Mouse (Mus musculus) heart, postnatal 0 days (tissue): ENCODE results near the gene Hjurp. TPM values are rescaled to one million over a fixed set of nuclear protein-coding genes. Genes with fewer than 3 reads are reported as not detected.

Source experiments
- ATAC-seq: fragments of 200-750 bp; cut with Nextera tagmentation; 2 replicates; pipeline ENCODE4 v1.8.0; 2017; ENCODE audit warnings: low read depth, moderate number of reproducible peaks, moderate library complexity; ENCODE audit not compliant: insufficient read depth
- DNase-seq: peaks from one replicate; pipeline ENCODE4 v3.0.0-alpha.2; 2016; ENCODE audit warnings: low spot score
- H3K27ac ChIP-seq: fragments of 300-500 bp; sonication (generic); 2 replicates; pipeline ENCODE4 v1.5.1; 2014; ENCODE audit warnings: low read depth, mild to moderate bottlenecking
- H3K27me3 ChIP-seq: fragments of 300-500 bp; sonication (generic); 2 replicates; pipeline ENCODE4 v1.6.1; 2014; ENCODE audit warnings: low read length, mixed read lengths; ENCODE audit not compliant: control insufficient read depth, insufficient read depth
- H3K36me3 ChIP-seq: fragments of 300-500 bp; sonication (generic); replicated peaks from 2 replicates; pipeline ENCODE4 v1.6.1; 2014; ENCODE audit warnings: low read length, mixed read lengths; ENCODE audit not compliant: control insufficient read depth, insufficient read depth
- H3K4me1 ChIP-seq: fragments of 300-500 bp; sonication (generic); 2 replicates; pipeline ENCODE4 v1.6.1; 2014; ENCODE audit warnings: antibody characterized with exemption; ENCODE audit not compliant: control insufficient read depth, insufficient read depth
- H3K4me2 ChIP-seq: fragments of 300-500 bp; sonication (generic); 2 replicates; pipeline ENCODE4 v1.6.1; 2014; ENCODE audit warnings: low read depth, mild to moderate bottlenecking, low read length, moderate library complexity
- H3K4me3 ChIP-seq: fragments of 300-500 bp; sonication (generic); 2 replicates; pipeline ENCODE4 v1.5.1; 2014; ENCODE audit warnings: low read depth, low read length
- H3K9ac ChIP-seq: fragments of 300-500 bp; sonication (generic); replicated peaks from 2 replicates; pipeline ENCODE4 v1.6.1; 2014; ENCODE audit warnings: low read depth, low read length, mixed read lengths
- H3K9me3 ChIP-seq: fragments of 300-500 bp; sonication (generic); replicated peaks from 2 replicates; pipeline ENCODE4 v1.6.1; 2016; ENCODE audit warnings: low read length; ENCODE audit not compliant: control insufficient read depth
- CTCF ChIP-seq: IDR thresholded peaks from 2 replicates; pipeline ENCODE4 v1.5.1; 2016; ENCODE audit warnings: antibody characterized with exemption, control low read depth, low read depth
- EP300 ChIP-seq: IDR thresholded peaks from 2 replicates; pipeline ENCODE4 v1.6.1; 2016; ENCODE audit warnings: antibody characterized with exemption, low read depth
- WGBS: fragments of 180-500 bp; shearing (Covaris S2); extraction: QIAGEN DNeasy Blood & Tissue Kit; methylation state at CpG from one replicate; pipeline ENCODE4 v1.1.7; 2014; 5-methylcytosine and 5-hydroxymethylcytosine counted together
- polyA plus RNA-seq: library from polyadenylated mRNA; unstranded; fragments of >200 nt; fragmentation: Nextera tagmentation; extraction: Ambion mirVana; gene quantifications from 2 replicates; pipeline ENCODE4 v1.2.1, GENCODE M21; 2015
- total RNA-seq: library from RNA; depleted of rRNA; stranded (reverse); fragments of >200 nt; gene quantifications from 2 replicates; pipeline ENCODE4 v1.2.3, GENCODE M21; 2014; ENCODE audit warnings: low replicate concordance

The Hjurp gene
- total and polyA plus RNA-seq, 2 experiments from 2014 or later, result 28.0 to 95.2 TPM

DNA sequence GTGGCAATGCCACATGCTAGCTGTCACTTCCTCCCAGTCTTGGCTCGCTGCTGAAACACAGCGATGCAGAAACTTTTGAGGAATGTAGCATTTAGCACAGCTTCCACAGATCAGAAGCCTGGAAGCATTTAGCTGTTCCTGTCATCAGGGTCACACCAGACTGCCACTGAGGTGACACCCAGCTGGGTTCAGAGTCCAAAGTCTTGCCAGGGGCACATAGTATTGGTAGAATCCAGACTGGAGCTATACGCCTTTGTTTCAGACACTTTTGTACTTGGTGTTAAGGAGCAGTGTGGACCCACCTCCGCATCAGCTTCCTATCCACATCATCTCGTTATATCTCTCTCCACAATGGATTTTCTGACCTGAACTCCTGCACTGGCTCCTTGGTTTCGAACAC lies 23.9 kb downstream of the Hjurp start:
- ATAC-seq (no peak), DNase-seq (no peak)
- no peaks in the 10 kb centered on the region for H3K4me1 ChIP-seq
- H3K27ac ChIP-seq, result no peak overlapping the region
- H3K4me3 ChIP-seq, result no peak overlapping the region
- WGBS, result 62% methylated on average over 6 of the region's 6 CpGs
- TF ChIP-seq CTCF, result no peak
- no peak for TF ChIP-seq EP300
- H3K9ac ChIP-seq, result no peak overlapping the region
- H3K27me3 ChIP-seq, result no peaks in the 10 kb centered on the region
- H3K9me3 ChIP-seq, result peaks cover 46% of the 10 kb centered on the region
- no peaks in the 10 kb centered on the region for H3K36me3 ChIP-seq
- H3K4me2 ChIP-seq, result no peak overlapping the region

GRCm38 (mm10) chr1:88253106-88253505 lies 24.3 kb downstream of the Hjurp start:
- no peak for ATAC-seq

GRCm38 (mm10) chr1:88250023-88250422 lies 27.4 kb downstream of the Hjurp start:
- Histone ChIP-seq H3K27me3 (no peaks in the 10 kb centered on the region), H3K36me3 (no peaks in the 10 kb centered on the region), H3K4me3 (no peak overlapping the region), H3K9ac (no peak overlapping the region), H3K4me2 (no peak overlapping the region), H3K27ac (no peak overlapping the region), H3K9me3 (peaks cover 73% of the 10 kb centered on the region), H3K4me1 (no peaks in the 10 kb centered on the region)
- no peak for DNase-seq
- TF ChIP-seq CTCF, result no peak
- TF ChIP-seq EP300, result no peak
- WGBS, result 69% methylated on average over 5 of the region's 5 CpGs
- no peak for ATAC-seq

More at GRCm38 (mm10) chr1:88253106-88253505, 24.3 kb downstream of the Hjurp start:
- Histone ChIP-seq H3K4me2 (no peak overlapping the region), H3K9me3 (peaks cover 50% of the 10 kb centered on the region), H3K4me1 (no peaks in the 10 kb centered on the region), H3K4me3 (no peak overlapping the region), H3K27me3 (no peaks in the 10 kb centered on the region), H3K9ac (no peak overlapping the region), H3K36me3 (no peaks in the 10 kb centered on the region), H3K27ac (no peak overlapping the region)
- WGBS, result 71% methylated on average over 8 of the region's 8 CpGs
- no peak for DNase-seq
- TF ChIP-seq EP300 (no peak), CTCF (no peak)

- no peak for ATAC-seq
- Histone ChIP-seq H3K9me3 (peaks cover 69% of the 10 kb centered on the region), H3K27ac (no peak overlapping the region), H3K9ac (no peak overlapping the region), H3K4me3 (no peak overlapping the region), H3K36me3 (no peaks in the 10 kb centered on the region), H3K4me1 (no peaks in the 10 kb centered on the region), H3K4me2 (no peak overlapping the region), H3K27me3 (no peaks in the 10 kb centered on the region)
- DNase-seq, result no peak
- WGBS, result 68% methylated on average over 7 of the region's 7 CpGs
- TF ChIP-seq EP300, result no peak
- no peak for TF ChIP-seq CTCF
Observed at GRCm38 (mm10) chr1:88249596-88249995, 27.8 kb downstream of the Hjurp start.

GRCm38 (mm10) chr1:88248658-88249057 lies 28.8 kb downstream of the Hjurp start:
- no peak for TF ChIP-seq CTCF
- H3K27ac ChIP-seq, result no peak overlapping the region
- WGBS, result 54% methylated on average over 4 of the region's 4 CpGs
- DNase-seq (no peak), ATAC-seq (no peak; the same call in 1 of the 2 replicates)
- H3K4me2 ChIP-seq, result no peak overlapping the region
- no peak overlapping the region for H3K9ac ChIP-seq
- H3K27me3 ChIP-seq, result no peaks in the 10 kb centered on the region
- no peak overlapping the region for H3K4me3 ChIP-seq
- no peaks in the 10 kb centered on the region for H3K36me3 ChIP-seq
- peaks cover 74% of the 10 kb centered on the region for H3K9me3 ChIP-seq
- no peaks in the 10 kb centered on the region for H3K4me1 ChIP-seq

DNA sequence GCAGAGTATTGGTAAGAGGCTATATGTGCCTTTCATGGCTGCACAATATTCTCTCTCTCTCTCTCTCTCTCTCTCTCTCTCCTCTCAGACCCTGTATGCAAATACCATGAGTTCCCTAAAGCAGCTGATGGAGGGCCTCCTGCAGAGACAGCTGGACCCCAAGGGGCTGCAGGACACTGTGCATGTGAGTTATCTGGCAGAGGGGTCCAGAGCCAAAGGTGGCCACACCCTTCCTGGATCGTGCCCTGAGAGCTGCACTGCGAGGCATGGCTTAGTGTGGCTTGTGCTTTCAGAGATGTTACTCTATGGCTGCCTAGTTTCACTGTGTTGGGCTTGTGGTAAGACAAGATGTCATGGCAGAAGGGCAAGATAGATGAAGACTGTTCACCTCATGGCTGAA lies 29.8 kb downstream of the Hjurp start:
- no peak overlapping the region for H3K4me3 ChIP-seq
- no peak overlapping the region for H3K4me2 ChIP-seq
- DNase-seq (no peak), ATAC-seq (no peak)
- no peaks in the 10 kb centered on the region for H3K27me3 ChIP-seq
- peaks cover 77% of the 10 kb centered on the region for H3K9me3 ChIP-seq
- no peak for TF ChIP-seq EP300
- no peak for TF ChIP-seq CTCF
- H3K9ac ChIP-seq, result no peak overlapping the region
- H3K27ac ChIP-seq, result no peak overlapping the region
- H3K36me3 ChIP-seq, result no peaks in the 10 kb centered on the region
- 40% methylated on average over 2 of the region's 2 CpGs for WGBS
- no peaks in the 10 kb centered on the region for H3K4me1 ChIP-seq
